Mouse (Mus musculus): ENCODE measurements around the gene Dpysl5. TPM values are rescaled to one million over a fixed set of nuclear protein-coding genes. Genes with fewer than 3 reads are reported as not detected.
"Not testable (repeated sequence)": the region's sequence is repeated elsewhere in the genome, so short reads cannot be mapped to it uniquely, and the experiment has no call there.

Dpysl5 gene
- polyA plus RNA-seq, 1 experiment from 2014 or later: 240 TPM

DNA sequence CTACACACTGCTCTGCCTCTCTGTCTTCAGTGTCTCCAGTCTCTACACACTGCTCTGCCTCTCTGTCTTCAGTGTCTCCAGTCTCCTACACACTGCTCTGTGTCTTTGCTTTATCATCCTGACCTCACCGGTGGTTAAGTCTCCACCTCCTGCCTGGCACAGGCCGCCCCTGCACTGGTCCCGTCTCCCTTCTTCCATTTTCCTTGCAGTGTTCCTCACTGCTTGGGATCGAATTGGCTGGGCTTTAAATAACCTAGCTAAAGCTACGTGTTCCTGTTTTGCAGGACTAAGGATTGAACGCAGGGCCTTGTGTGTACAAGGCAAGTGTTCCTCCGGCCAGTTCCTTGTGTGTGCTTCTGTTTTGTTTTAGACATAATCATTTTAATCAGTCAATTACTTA lies 41.3 kb upstream of the Dpysl5 start:
- Histone ChIP-seq H3K27ac (replicated peaks; ENCODE audit: low read depth, low read length) (no peak overlapping the region), H3K4me2 (ENCODE audit: low read length) (no peak overlapping the region), H3K36me3 (ENCODE audit: control insufficient read depth, insufficient read depth, low read length) (peaks cover 18% of the 10 kb centered on the region; the same call in 1 of the 2 replicates), H3K4me3 (replicated peaks; ENCODE audit: low read depth, low read length) (no peak overlapping the region), H3K9ac (replicated peaks; ENCODE audit: low read length) (no peak overlapping the region), H3K27me3 (ENCODE audit: control insufficient read depth, insufficient read depth, low read length) (no peaks in the 10 kb centered on the region), H3K4me1 (ENCODE audit: control insufficient read depth, insufficient read depth, low read length) (0 out of 2 replicates have a peak, but pooled peaks cover 6% of the 10 kb centered on the region), H3K9me3 (ENCODE audit: control insufficient read depth, low read length) (no peaks in the 10 kb centered on the region)
- 92% methylated on average over 7 of the region's 7 CpGs for WGBS
- ATAC-seq (ENCODE audit: low FRiP score, low TSS enrichment) (no peak), DNase-seq (no peak)

DNA sequence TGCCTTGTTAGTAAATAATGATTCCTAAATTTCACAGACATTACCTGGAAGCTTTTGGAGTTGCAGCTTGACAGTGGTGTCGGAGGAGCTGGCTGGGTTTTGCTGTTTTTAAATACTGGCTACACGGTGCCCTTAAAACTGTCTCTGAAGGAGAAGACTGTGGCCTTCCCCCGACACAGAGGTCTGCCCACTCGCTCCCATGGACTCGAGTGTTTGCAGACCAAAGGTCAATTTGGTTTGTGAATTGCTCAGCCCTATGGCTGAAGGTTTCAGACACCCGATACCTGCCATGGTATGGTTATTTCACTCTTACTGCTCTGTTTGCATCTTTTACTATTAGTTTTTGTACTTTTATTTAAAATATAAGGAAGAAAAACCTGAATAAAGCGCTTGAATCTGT lies 37.4 kb upstream of the Dpysl5 start:
- Histone ChIP-seq H3K4me1 (ENCODE audit: control insufficient read depth, insufficient read depth, low read length) (no peaks in the 10 kb centered on the region), H3K9ac (replicated peaks; ENCODE audit: low read length) (no peak overlapping the region), H3K4me3 (replicated peaks; ENCODE audit: low read depth, low read length) (no peak overlapping the region), H3K36me3 (ENCODE audit: control insufficient read depth, insufficient read depth, low read length) (peaks cover 22% of the 10 kb centered on the region; the same call in 1 of the 2 replicates), H3K4me2 (ENCODE audit: low read length) (no peak overlapping the region), H3K9me3 (ENCODE audit: control insufficient read depth, low read length) (no peaks in the 10 kb centered on the region), H3K27me3 (ENCODE audit: control insufficient read depth, insufficient read depth, low read length) (no peaks in the 10 kb centered on the region), H3K27ac (replicated peaks; ENCODE audit: low read depth, low read length) (no peak overlapping the region)
- DNase-seq (no peak), ATAC-seq (ENCODE audit: low FRiP score, low TSS enrichment) (no peak)
- WGBS: 87% methylated on average over 7 of the region's 7 CpGs

DNA sequence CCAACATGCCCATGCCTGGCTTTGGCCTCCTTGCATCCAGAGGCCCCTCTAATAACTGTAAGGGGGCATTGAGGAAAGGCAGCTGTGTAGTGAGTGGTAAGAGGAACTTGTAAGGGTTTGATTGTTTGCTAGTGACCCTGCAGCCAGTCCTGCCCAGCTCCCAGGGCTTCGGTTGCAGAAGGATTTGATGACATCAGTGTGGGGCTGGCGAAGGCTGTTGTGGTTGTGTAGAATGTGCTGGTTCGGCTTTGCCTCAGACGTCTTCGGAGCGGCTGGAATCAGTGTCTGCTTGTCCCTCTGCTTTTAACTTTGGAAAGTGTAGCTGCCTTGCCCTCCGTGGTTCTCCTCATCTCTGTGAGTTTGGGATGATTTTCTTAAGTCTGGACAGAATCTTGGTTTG lies 34.6 kb upstream of the Dpysl5 start:
- Histone ChIP-seq H3K4me1 (ENCODE audit: control insufficient read depth, insufficient read depth, low read length) (no peaks in the 10 kb centered on the region), H3K36me3 (ENCODE audit: control insufficient read depth, insufficient read depth, low read length) (peaks cover 22% of the 10 kb centered on the region; the same call in 1 of the 2 replicates), H3K27me3 (ENCODE audit: control insufficient read depth, insufficient read depth, low read length) (no peaks in the 10 kb centered on the region), H3K9ac (replicated peaks; ENCODE audit: low read length) (no peak overlapping the region), H3K27ac (replicated peaks; ENCODE audit: low read depth, low read length) (no peak overlapping the region), H3K4me3 (replicated peaks; ENCODE audit: low read depth, low read length) (no peak overlapping the region), H3K9me3 (ENCODE audit: control insufficient read depth, low read length) (no peaks in the 10 kb centered on the region), H3K4me2 (ENCODE audit: low read length) (no peak overlapping the region)
- no peak for ATAC-seq (ENCODE audit: low FRiP score, low TSS enrichment)
- WGBS: 85% methylated on average over 7 of the region's 7 CpGs
- DNase-seq: no peak

DNA sequence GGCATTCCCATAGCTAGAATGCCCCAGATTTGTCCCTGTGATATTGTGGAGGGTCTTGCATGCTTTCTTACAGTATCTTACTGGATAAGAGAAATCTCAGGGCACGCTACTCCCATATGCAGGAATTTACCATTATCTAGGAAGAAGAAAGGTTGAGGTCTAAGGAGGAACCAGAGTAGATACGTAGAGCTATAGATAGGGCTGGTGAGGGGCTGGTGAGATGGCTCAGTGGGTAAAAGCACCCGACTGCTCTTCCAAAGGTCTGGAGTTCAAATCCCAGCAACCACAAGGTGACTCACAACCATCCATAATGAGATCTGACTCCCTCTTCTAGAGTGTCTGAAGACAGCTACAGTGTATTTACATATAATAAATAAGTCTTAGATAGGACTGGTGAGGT lies 33.3 kb upstream of the Dpysl5 start:
- H3K4me1 ChIP-seq (ENCODE audit: control insufficient read depth, insufficient read depth, low read length); H3K9ac ChIP-seq (replicated peaks; ENCODE audit: low read length); H3K4me2 ChIP-seq (ENCODE audit: low read length); H3K27ac ChIP-seq (replicated peaks; ENCODE audit: low read depth, low read length); H3K9me3 ChIP-seq (ENCODE audit: control insufficient read depth, low read length); H3K4me3 ChIP-seq (replicated peaks; ENCODE audit: low read depth, low read length); ATAC-seq (ENCODE audit: low FRiP score, low TSS enrichment); H3K27me3 ChIP-seq (ENCODE audit: control insufficient read depth, insufficient read depth, low read length); DNase-seq: not testable (repeated sequence)
- 96% methylated on average over 3 of the region's 3 CpGs for WGBS
- H3K36me3 ChIP-seq (ENCODE audit: control insufficient read depth, insufficient read depth, low read length): peaks cover 13% of the 10 kb centered on the region; the same call in 1 of the 2 replicates

DNA sequence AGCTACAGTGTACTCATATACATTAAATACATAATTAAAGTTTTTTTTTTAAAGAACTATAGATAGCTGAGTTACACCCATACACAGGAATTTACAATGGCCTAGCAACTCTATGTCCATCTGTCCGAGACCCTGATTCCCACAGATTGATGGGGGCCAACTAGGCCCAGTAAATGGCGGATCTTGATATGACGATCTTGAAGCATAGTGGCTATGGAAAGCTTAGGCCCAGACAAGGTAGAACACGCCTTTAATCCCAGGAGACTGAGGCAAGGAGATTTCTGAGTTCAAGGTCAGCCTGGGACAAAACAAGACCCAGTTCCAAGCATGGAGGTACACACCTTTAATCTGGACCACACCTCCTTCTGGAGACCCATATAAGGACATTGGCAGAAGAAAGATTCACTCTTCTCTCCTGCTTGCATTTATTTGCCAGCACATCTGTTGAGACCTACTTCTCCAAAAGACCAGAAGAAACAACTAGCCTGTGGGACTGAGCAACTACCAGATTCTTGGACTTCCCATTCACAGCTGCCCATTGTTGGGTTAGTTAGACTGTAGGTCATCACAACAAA lies 32.6 kb upstream of the Dpysl5 start:
- Histone ChIP-seq H3K4me2 (ENCODE audit: low read length) (no peak overlapping the region), H3K4me3 (replicated peaks; ENCODE audit: low read depth, low read length) (no peak overlapping the region), H3K4me1 (ENCODE audit: control insufficient read depth, insufficient read depth, low read length) (no peaks in the 10 kb centered on the region), H3K9me3 (ENCODE audit: control insufficient read depth, low read length) (no peaks in the 10 kb centered on the region), H3K36me3 (ENCODE audit: control insufficient read depth, insufficient read depth, low read length) (0 out of 2 replicates have a peak, but pooled peaks cover 8% of the 10 kb centered on the region), H3K27ac (replicated peaks; ENCODE audit: low read depth, low read length) (no peak overlapping the region), H3K27me3 (ENCODE audit: control insufficient read depth, insufficient read depth, low read length) (no peaks in the 10 kb centered on the region), H3K9ac (replicated peaks; ENCODE audit: low read length) (no peak overlapping the region)
- DNase-seq (no peak), ATAC-seq (ENCODE audit: low FRiP score, low TSS enrichment) (no peak)
- 95% methylated on average over 4 of the region's 4 CpGs for WGBS

DNA sequence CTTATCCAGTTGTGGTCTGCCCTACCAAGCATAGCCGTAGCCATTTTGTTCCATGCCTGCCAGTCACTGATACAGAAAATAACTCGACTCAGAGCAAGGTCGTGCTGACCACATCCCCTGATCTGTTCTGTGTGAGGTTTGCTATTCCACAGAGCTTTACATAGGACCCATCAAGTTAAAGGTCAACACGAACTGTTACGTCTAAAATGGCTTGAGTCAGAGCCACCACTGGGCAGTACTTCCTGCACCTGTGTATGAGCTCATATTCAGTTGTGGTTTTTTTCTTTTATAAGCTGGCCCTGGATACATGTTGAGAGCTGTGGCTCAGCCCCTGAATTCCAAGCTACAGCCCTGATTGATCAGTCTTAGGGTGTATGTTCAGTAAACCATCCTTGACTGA lies 31.8 kb upstream of the Dpysl5 start:
- no peaks in the 10 kb centered on the region for H3K27me3 ChIP-seq (ENCODE audit: control insufficient read depth, insufficient read depth, low read length)
- H3K27ac ChIP-seq (replicated peaks; ENCODE audit: low read depth, low read length): no peak overlapping the region
- H3K4me3 ChIP-seq (replicated peaks; ENCODE audit: low read depth, low read length): no peak overlapping the region
- no peak overlapping the region for H3K9ac ChIP-seq (replicated peaks; ENCODE audit: low read length)
- H3K36me3 ChIP-seq (ENCODE audit: control insufficient read depth, insufficient read depth, low read length): 0 out of 2 replicates have a peak, but pooled peaks cover 8% of the 10 kb centered on the region
- H3K4me1 ChIP-seq (ENCODE audit: control insufficient read depth, insufficient read depth, low read length): no peaks in the 10 kb centered on the region
- H3K4me2 ChIP-seq (ENCODE audit: low read length): no peak overlapping the region
- no peaks in the 10 kb centered on the region for H3K9me3 ChIP-seq (ENCODE audit: control insufficient read depth, low read length)
- no peak for ATAC-seq (ENCODE audit: low FRiP score, low TSS enrichment)
- WGBS: 84% methylated on average over 5 of the region's 5 CpGs
- no peak for DNase-seq

DNA sequence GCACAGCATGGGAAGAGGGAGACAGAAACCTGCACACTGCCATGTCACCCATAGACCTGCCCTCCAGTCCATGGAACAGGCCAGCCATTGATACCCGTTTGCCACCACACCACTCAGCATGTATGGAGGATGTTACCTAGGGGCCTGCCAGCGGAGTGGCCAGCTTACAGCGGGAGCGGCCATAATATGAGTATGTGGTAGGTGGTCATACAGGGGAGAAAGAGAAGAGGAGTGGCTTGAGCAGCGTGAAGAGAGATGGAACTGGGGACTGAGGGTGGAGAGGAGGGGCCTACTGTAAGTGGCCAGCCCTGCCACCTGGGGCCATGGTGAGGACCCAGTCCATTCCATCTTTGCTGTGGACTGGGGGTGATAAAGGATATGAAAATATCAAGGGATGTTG lies 29.4 kb upstream of the Dpysl5 start:
- ATAC-seq (ENCODE audit: low FRiP score, low TSS enrichment) (no peak), DNase-seq (no peak)
- no peaks in the 10 kb centered on the region for H3K4me1 ChIP-seq (ENCODE audit: control insufficient read depth, insufficient read depth, low read length)

DNA sequence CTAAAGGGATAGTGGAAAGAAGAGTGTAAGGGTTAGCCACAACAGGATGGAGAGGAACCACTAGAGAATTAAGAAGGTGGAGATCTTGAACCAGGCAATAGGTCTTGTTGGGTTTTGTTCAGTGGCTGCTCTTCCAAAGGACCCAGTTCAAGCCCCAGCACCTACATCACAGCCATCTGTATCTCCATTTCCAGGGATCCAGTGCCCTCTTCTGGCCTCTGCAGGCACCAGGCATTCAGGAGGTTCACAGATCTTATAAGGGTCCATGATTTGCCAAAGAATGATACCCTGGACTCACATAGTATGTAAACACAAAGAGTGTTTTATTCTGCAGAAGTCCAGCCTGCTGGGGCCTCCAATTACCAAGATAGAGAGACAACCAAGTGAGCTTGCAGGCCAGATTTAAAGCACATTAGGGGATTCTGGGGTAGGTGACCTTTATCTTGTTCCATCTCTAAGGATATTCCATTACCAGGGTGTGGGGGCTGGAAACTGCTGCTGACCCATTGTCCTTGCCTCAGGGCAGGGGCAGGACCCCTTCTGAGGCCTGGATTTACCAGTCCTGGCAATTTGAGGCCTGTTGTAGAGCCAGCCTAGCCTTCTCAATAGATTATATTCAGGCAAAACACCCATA lies 28.3 kb upstream of the Dpysl5 start:
- Histone ChIP-seq H3K36me3 (ENCODE audit: control insufficient read depth, insufficient read depth, low read length) (no peaks in the 10 kb centered on the region), H3K9me3 (ENCODE audit: control insufficient read depth, low read length) (no peaks in the 10 kb centered on the region), H3K27me3 (ENCODE audit: control insufficient read depth, insufficient read depth, low read length) (no peaks in the 10 kb centered on the region), H3K27ac (replicated peaks; ENCODE audit: low read depth, low read length) (no peak overlapping the region), H3K9ac (replicated peaks; ENCODE audit: low read length) (no peak overlapping the region), H3K4me1 (ENCODE audit: control insufficient read depth, insufficient read depth, low read length) (no peaks in the 10 kb centered on the region), H3K4me2 (ENCODE audit: low read length) (no peak overlapping the region), H3K4me3 (replicated peaks; ENCODE audit: low read depth, low read length) (no peak overlapping the region)
- DNase-seq (no peak), ATAC-seq (ENCODE audit: low FRiP score, low TSS enrichment) (no peak)

More for the DNA sequence above, 29.4 kb upstream of the Dpysl5 start:
- no peak overlapping the region for H3K27ac ChIP-seq (replicated peaks; ENCODE audit: low read depth, low read length)
- no peak overlapping the region for H3K9ac ChIP-seq (replicated peaks; ENCODE audit: low read length)
- WGBS: 87% methylated on average over 5 of the region's 5 CpGs
- H3K9me3 ChIP-seq (ENCODE audit: control insufficient read depth, low read length): no peaks in the 10 kb centered on the region
- no peaks in the 10 kb centered on the region for H3K36me3 ChIP-seq (ENCODE audit: control insufficient read depth, insufficient read depth, low read length)
- H3K27me3 ChIP-seq (ENCODE audit: control insufficient read depth, insufficient read depth, low read length): no peaks in the 10 kb centered on the region
- no peak overlapping the region for H3K4me2 ChIP-seq (ENCODE audit: low read length)
- H3K4me3 ChIP-seq (replicated peaks; ENCODE audit: low read depth, low read length): no peak overlapping the region

DNA sequence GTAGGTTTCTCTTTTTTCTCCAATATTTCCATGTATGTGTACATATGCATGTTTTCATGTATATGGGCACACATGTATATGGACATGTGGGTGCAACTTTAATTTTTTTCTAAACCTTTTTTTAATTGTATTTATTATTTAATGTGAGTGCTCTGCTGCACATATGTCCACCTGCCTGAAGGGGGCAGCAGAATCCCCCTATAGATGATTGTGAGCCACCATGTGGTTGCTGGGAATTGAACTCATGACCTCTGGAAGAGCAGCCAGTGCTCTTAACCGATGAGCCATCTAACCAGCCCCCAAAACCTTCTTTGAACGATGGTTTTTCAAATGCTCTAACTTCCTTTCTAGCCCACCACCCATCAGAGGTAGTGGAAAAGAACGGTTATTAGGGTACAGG lies 27.4 kb upstream of the Dpysl5 start:
- no peaks in the 10 kb centered on the region for H3K4me1 ChIP-seq (ENCODE audit: control insufficient read depth, insufficient read depth, low read length)
- WGBS: 72% methylated on average over 3 of the region's 3 CpGs
- no peaks in the 10 kb centered on the region for H3K9me3 ChIP-seq (ENCODE audit: control insufficient read depth, low read length)

More for the DNA sequence above, 27.4 kb upstream of the Dpysl5 start:
- ATAC-seq (ENCODE audit: low FRiP score, low TSS enrichment) (no peak), DNase-seq (no peak)
- Histone ChIP-seq H3K27me3 (ENCODE audit: control insufficient read depth, insufficient read depth, low read length) (no peaks in the 10 kb centered on the region), H3K4me2 (ENCODE audit: low read length) (no peak overlapping the region), H3K4me3 (replicated peaks; ENCODE audit: low read depth, low read length) (no peak overlapping the region), H3K27ac (replicated peaks; ENCODE audit: low read depth, low read length) (no peak overlapping the region), H3K9ac (replicated peaks; ENCODE audit: low read length) (no peak overlapping the region), H3K36me3 (ENCODE audit: control insufficient read depth, insufficient read depth, low read length) (no peaks in the 10 kb centered on the region)
